In genomic region chrX:160928870-160929269, GRCm38 (mm10) we compare ENCODE assay signal across 21 mouse cellular contexts. TPM values are rescaled to one million over a fixed set of nuclear protein-coding genes. Genes with fewer than 3 reads are reported as not detected.
"Had no signal": no experiment of that assay in that cellular context is flagged by ENCODE, and none has a peak within 500 bp of the region (broad histone marks: within the 10 kb centered on the region; RNA-seq: fewer than 3 reads in every experiment).

No protein-coding gene starts in this region.

- H3K27me3 ChIP-seq: neural tube, embryonic 15.5 days had no signal

- H3K4me3 ChIP-seq: midbrain, embryonic 10.5 days; midbrain, embryonic 12.5 days; myocyte; neural tube, embryonic 13.5 days; neural tube, embryonic 15.5 days had no signal

- H3K36me3 ChIP-seq: midbrain, embryonic 12.5 days; neural tube, embryonic 13.5 days; neural tube, embryonic 15.5 days had no signal

- H3K27ac ChIP-seq: midbrain, embryonic 10.5 days; midbrain, embryonic 12.5 days; neural tube, embryonic 13.5 days; neural tube, embryonic 15.5 days had no signal

- H3K9me3 ChIP-seq: midbrain, embryonic 10.5 days; midbrain, embryonic 12.5 days; neural tube, embryonic 13.5 days; neural tube, embryonic 15.5 days had no signal

- H3K9ac ChIP-seq: lung, embryonic 14.5 days; midbrain, embryonic 12.5 days; neural tube, embryonic 13.5 days; neural tube, embryonic 15.5 days had no signal

- ATAC-seq: midbrain, embryonic 16.5 days had no signal

- H3K4me2 ChIP-seq: lung, embryonic 14.5 days; midbrain, embryonic 12.5 days; neural tube, embryonic 13.5 days; neural tube, embryonic 15.5 days had no signal

- DNase-seq: lung, adult 18-20 months; lung, embryonic 14.5 days; lung, postnatal 10 days; lung, postnatal 4 days; midbrain, embryonic 14.5 days; retina, postnatal 1 day; right cerebral cortex, adult 18-20 months; right cerebral cortex, postnatal 25 days; right cerebral cortex, postnatal 4 days; spleen, adult 18-20 months; thymus, adult 18-20 months; thymus, postnatal 14 days; thymus, postnatal 36 days had no signal

- H3K4me1 ChIP-seq: midbrain, embryonic 10.5 days; midbrain, embryonic 12.5 days; neural tube, embryonic 13.5 days; neural tube, embryonic 15.5 days had no signal

RNA-seq across cellular contexts. Expression of gene Gja6, which starts 22.0 kb away (rescaled TPM):
- polyA plus RNA-seq: lung, embryonic 14.5 days; midbrain, embryonic 14.5 days; neural tube, embryonic 11.5 days; small intestine, adult 2 months had no signal
